Mouse (Mus musculus) testis, adult 2 months (tissue): ENCODE measurements at regions not wholly inside any gene's neighbourhood (a gene's known extent, or its start where the extent isn't known, plus 50 kb on each side); places are given as distances from the start of the nearest gene placed in this dataset.

Experiments
- CTCF ChIP-seq: fragments of 200-500 bp; IDR thresholded peaks from 2 replicates; pipeline ENCODE4 v1.5.1; 2012; ENCODE audit warnings: low read depth, mild to moderate bottlenecking, inconsistent platforms, low read length, moderate library complexity; ENCODE audit not compliant: control insufficient read depth, insufficient read depth, insufficient replicate concordance
- POLR2A ChIP-seq: fragments of 200-500 bp; IDR thresholded peaks from 2 replicates; pipeline ENCODE4 v1.6.1; 2012; ENCODE audit warnings: low read depth, mild to moderate bottlenecking, inconsistent platforms, low read length, moderate library complexity; ENCODE audit not compliant: control insufficient read depth

DNA sequence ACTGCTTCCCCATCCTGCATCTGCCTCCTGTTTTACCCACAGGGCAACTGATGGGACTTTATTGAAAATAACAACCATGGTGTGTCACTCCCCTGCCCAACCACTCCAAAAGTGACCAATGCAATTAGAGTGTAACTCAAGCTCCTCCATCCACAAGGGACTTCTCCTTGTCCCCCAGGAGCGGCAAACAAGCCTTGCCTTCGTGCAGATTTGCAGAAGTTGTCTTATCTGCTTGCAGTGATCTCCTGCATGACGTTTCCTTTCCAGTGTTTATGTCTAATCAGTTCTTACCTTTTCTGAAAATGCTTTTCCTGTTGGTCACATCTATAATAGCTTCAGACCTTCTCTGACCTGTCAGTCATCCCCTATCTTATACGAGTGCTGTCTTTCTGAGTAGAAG lies 100.5 kb upstream of the Rxylt1 start:
- TF ChIP-seq POLR2A (no peak), CTCF (no peak)
